Mouse (Mus musculus) limb, embryonic 12.5 days (tissue): ENCODE measurements at regions not wholly inside any gene's neighbourhood (a gene's known extent, or its start where the extent isn't known, plus 50 kb on each side); places are given as distances from the start of the nearest gene placed in this dataset.
A peak's percentile ranks its signal among the peaks of the same experiment; 100 is the strongest.

Experiments
- ATAC-seq: fragments of 200-750 bp; cut with Nextera tagmentation; 2 replicates; pipeline ENCODE4 v1.8.0; 2017; ENCODE audit warnings: low read depth, moderate TSS enrichment; ENCODE audit not compliant: insufficient number of reproducible peaks, insufficient read depth, low FRiP score, low TSS enrichment
- H3K27ac ChIP-seq: fragments of 300-500 bp; sonication (generic); 2 replicates; pipeline ENCODE4 v1.5.1; 2016; ENCODE audit warnings: mild to moderate bottlenecking, moderate library complexity
- H3K27me3 ChIP-seq: fragments of 300-500 bp; sonication (generic); 2 replicates; pipeline ENCODE4 v1.6.1; 2016; ENCODE audit warnings: mild to moderate bottlenecking, moderate library complexity
- H3K36me3 ChIP-seq: fragments of 300-500 bp; sonication (generic); 2 replicates; pipeline ENCODE4 v1.6.1; 2016; ENCODE audit warnings: mild to moderate bottlenecking, moderate library complexity
- H3K4me1 ChIP-seq: fragments of 300-500 bp; sonication (generic); replicated peaks from 2 replicates; pipeline ENCODE4 v1.6.1; 2016
- H3K4me2 ChIP-seq: fragments of 300-500 bp; sonication (generic); 2 replicates; pipeline ENCODE4 v1.6.1; 2016; ENCODE audit warnings: mild to moderate bottlenecking, moderate library complexity
- H3K4me3 ChIP-seq: fragments of 300-500 bp; sonication (generic); replicated peaks from 2 replicates; pipeline ENCODE4 v1.5.1; 2016; ENCODE audit warnings: mild to moderate bottlenecking
- H3K9ac ChIP-seq: fragments of 300-500 bp; sonication (generic); replicated peaks from 2 replicates; pipeline ENCODE4 v1.6.1; 2016; ENCODE audit warnings: mild to moderate bottlenecking, moderate library complexity
- H3K9me3 ChIP-seq: fragments of 300-500 bp; sonication (generic); 2 replicates; pipeline ENCODE4 v1.6.1; 2016; ENCODE audit warnings: mild to moderate bottlenecking, moderate library complexity
- WGBS: fragments of 180-500 bp; shearing (Covaris S2); methylation state at CpG from one replicate; pipeline ENCODE4 v1.1.7; 2016; 5-methylcytosine and 5-hydroxymethylcytosine counted together

- no peak for ATAC-seq
- Histone ChIP-seq H3K4me2 (no peak overlapping the region), H3K9me3 (no peaks in the 10 kb centered on the region), H3K4me3 (no peak overlapping the region), H3K9ac (no peak overlapping the region), H3K4me1 (peaks cover 14% of the 10 kb centered on the region), H3K27me3 (peaks cover 14% of the 10 kb centered on the region; the same call in 1 of the 2 replicates), H3K27ac (no peak overlapping the region), H3K36me3 (no peaks in the 10 kb centered on the region)
- 69% methylated on average over 4 of the region's 4 CpGs for WGBS
Observed at GRCm38 (mm10) chr9:85409974-85410506, 82.9 kb upstream of the Tent5a start.

- ATAC-seq: peak; percentile 87
- Histone ChIP-seq H3K4me2 (no peak overlapping the region), H3K4me3 (no peak overlapping the region), H3K9ac (no peak overlapping the region), H3K36me3 (no peaks in the 10 kb centered on the region), H3K9me3 (no peaks in the 10 kb centered on the region), H3K27me3 (peaks cover 17% of the 10 kb centered on the region; the same call in 1 of the 2 replicates), H3K4me1 (peaks cover 14% of the 10 kb centered on the region), H3K27ac (no peak overlapping the region)
- 23% methylated on average over 5 of the region's 5 CpGs for WGBS
Observed at GRCm38 (mm10) chr9:85408461-85408860, 81.3 kb upstream of the Tent5a start.

GRCm38 (mm10) chr9:85407592-85407991 lies 80.4 kb upstream of the Tent5a start:
- Histone ChIP-seq H3K9ac (no peak overlapping the region), H3K4me3 (no peak overlapping the region), H3K4me1 (peaks cover 14% of the 10 kb centered on the region), H3K36me3 (no peaks in the 10 kb centered on the region), H3K9me3 (no peaks in the 10 kb centered on the region), H3K27me3 (peaks cover 19% of the 10 kb centered on the region; the same call in 1 of the 2 replicates), H3K4me2 (no peak overlapping the region), H3K27ac (no peak overlapping the region)
- no peak for ATAC-seq
- WGBS: 85% methylated on average over 1 of the region's 1 CpGs

- Histone ChIP-seq H3K27ac (no peak overlapping the region), H3K27me3 (peaks cover 5% of the 10 kb centered on the region; the same call in 1 of the 2 replicates), H3K9me3 (no peaks in the 10 kb centered on the region), H3K4me2 (no peak overlapping the region), H3K4me1 (peaks cover 9% of the 10 kb centered on the region), H3K4me3 (no peak overlapping the region), H3K36me3 (no peaks in the 10 kb centered on the region), H3K9ac (no peak overlapping the region)
- ATAC-seq: no peak
- WGBS: 81% methylated on average over 1 of the region's 1 CpGs
Observed at GRCm38 (mm10) chr9:85401736-85402135, 74.6 kb upstream of the Tent5a start.

- no peak overlapping the region for H3K9ac ChIP-seq
- no peak overlapping the region for H3K4me3 ChIP-seq
- no peaks in the 10 kb centered on the region for H3K36me3 ChIP-seq
- H3K4me2 ChIP-seq: no peak overlapping the region
- peaks cover 9% of the 10 kb centered on the region for H3K4me1 ChIP-seq
- WGBS: 54% methylated on average over 12 of the region's 12 CpGs
- H3K27me3 ChIP-seq: peaks cover 5% of the 10 kb centered on the region; the same call in 1 of the 2 replicates
- H3K27ac ChIP-seq: no peak overlapping the region
- H3K9me3 ChIP-seq: no peaks in the 10 kb centered on the region
- ATAC-seq: no peak; the same call in 1 of the 2 replicates
Observed at GRCm38 (mm10) chr9:85400600-85401313, 73.6 kb upstream of the Tent5a start.

GRCm38 (mm10) chr9:85394975-85395374 lies 67.8 kb upstream of the Tent5a start:
- H3K4me1 ChIP-seq: no peaks in the 10 kb centered on the region
- no peak for ATAC-seq
- 69% methylated on average over 6 of the region's 6 CpGs for WGBS

GRCm38 (mm10) chr9:85391283-85391682 lies 64.1 kb upstream of the Tent5a start:
- ATAC-seq: no peak
- Histone ChIP-seq H3K4me1 (no peaks in the 10 kb centered on the region), H3K4me2 (no peak overlapping the region), H3K4me3 (no peak overlapping the region), H3K9me3 (no peaks in the 10 kb centered on the region), H3K27me3 (no peaks in the 10 kb centered on the region), H3K9ac (no peak overlapping the region), H3K36me3 (no peaks in the 10 kb centered on the region), H3K27ac (no peak overlapping the region)
- WGBS: 91% methylated on average over 2 of the region's 2 CpGs

More at GRCm38 (mm10) chr9:85394975-85395374, 67.8 kb upstream of the Tent5a start:
- no peak overlapping the region for H3K4me2 ChIP-seq
- no peak overlapping the region for H3K4me3 ChIP-seq
- no peaks in the 10 kb centered on the region for H3K9me3 ChIP-seq
- no peaks in the 10 kb centered on the region for H3K36me3 ChIP-seq
- no peaks in the 10 kb centered on the region for H3K27me3 ChIP-seq
- H3K9ac ChIP-seq: no peak overlapping the region
- H3K27ac ChIP-seq: no peak overlapping the region

- Histone ChIP-seq H3K9ac (no peak overlapping the region), H3K27me3 (no peaks in the 10 kb centered on the region), H3K36me3 (no peaks in the 10 kb centered on the region), H3K4me3 (no peak overlapping the region), H3K4me1 (no peaks in the 10 kb centered on the region), H3K27ac (no peak overlapping the region), H3K9me3 (no peaks in the 10 kb centered on the region), H3K4me2 (no peak overlapping the region)
- ATAC-seq: no peak
- WGBS: 86% methylated on average over 7 of the region's 7 CpGs
Observed at GRCm38 (mm10) chr9:85388775-85389393, 61.7 kb upstream of the Tent5a start.

GRCm38 (mm10) chr9:85382413-85382812 lies 55.3 kb upstream of the Tent5a start:
- H3K9me3 ChIP-seq: no peaks in the 10 kb centered on the region
- H3K4me3 ChIP-seq: no peak overlapping the region
- H3K36me3 ChIP-seq: no peaks in the 10 kb centered on the region
- 75% methylated on average over 2 of the region's 2 CpGs for WGBS
- no peaks in the 10 kb centered on the region for H3K27me3 ChIP-seq
- no peak overlapping the region for H3K9ac ChIP-seq
- no peak for ATAC-seq
- H3K27ac ChIP-seq: no peak overlapping the region
- no peaks in the 10 kb centered on the region for H3K4me1 ChIP-seq
- no peak overlapping the region for H3K4me2 ChIP-seq

GRCm38 (mm10) chr9:85380756-85381155 lies 53.6 kb upstream of the Tent5a start:
- H3K27me3 ChIP-seq: no peaks in the 10 kb centered on the region
- no peaks in the 10 kb centered on the region for H3K9me3 ChIP-seq
- no peak overlapping the region for H3K4me3 ChIP-seq
- H3K4me1 ChIP-seq: no peaks in the 10 kb centered on the region
- ATAC-seq: no peak
- WGBS: 73% methylated on average over 5 of the region's 5 CpGs
- no peak overlapping the region for H3K4me2 ChIP-seq
- no peak overlapping the region for H3K9ac ChIP-seq
- H3K36me3 ChIP-seq: no peaks in the 10 kb centered on the region
- no peak overlapping the region for H3K27ac ChIP-seq

GRCm38 (mm10) chr9:85379135-85379534 lies 52.0 kb upstream of the Tent5a start:
- no peak overlapping the region for H3K4me3 ChIP-seq
- H3K9ac ChIP-seq: no peak overlapping the region
- ATAC-seq: no peak
- no peaks in the 10 kb centered on the region for H3K27me3 ChIP-seq
- H3K4me2 ChIP-seq: no peak overlapping the region
- H3K36me3 ChIP-seq: no peaks in the 10 kb centered on the region
- H3K27ac ChIP-seq: no peak overlapping the region
- WGBS: 87% methylated on average over 2 of the region's 2 CpGs
- no peaks in the 10 kb centered on the region for H3K4me1 ChIP-seq
- H3K9me3 ChIP-seq: no peaks in the 10 kb centered on the region
